Comparison of ENCODE assay signal across 13 mouse cellular contexts in genomic region chr8:91997023-91997891, GRCm38 (mm10).
DNase-seq lines count a peak whose midpoint lies in the region; ATAC-seq and TF ChIP-seq lines count a peak whose summit lies in the region.
"Had no signal": no experiment of that assay in that cellular context is flagged by ENCODE, and none has a peak within 500 bp of the region (broad histone marks: within the 10 kb centered on the region; RNA-seq: fewer than 3 reads in every experiment).

No protein-coding gene starts in this region.

- ATAC-seq in heart, embryonic 13.5 days (ENCODE audit: extremely low read depth, insufficient number of reproducible peaks, low FRiP score, low TSS enrichment): no peak
- ATAC-seq in forebrain, embryonic 11.5 days (replicated peaks; ENCODE audit: low FRiP score): peak; percentile 79
- ATAC-seq in hindbrain, embryonic 15.5 days (ENCODE audit: low FRiP score, low read depth): 0 out of 2 replicates have a peak, but pooled peaks have one; percentile 16
- peak; percentile 38 for ATAC-seq in neural tube, embryonic 12.5 days (ENCODE audit: low FRiP score, low read depth)
- ATAC-seq: liver, postnatal 0 days had no signal

- H3K9me3 ChIP-seq in heart, embryonic 13.5 days: 0 out of 2 replicates have a peak, but pooled peaks cover 4% of the 10 kb centered on the region
- peaks cover 3% of the 10 kb centered on the region; the same call in 1 of the 2 replicates for H3K9me3 ChIP-seq in forebrain, embryonic 11.5 days (ENCODE audit: control insufficient read depth, low read length)
- H3K9me3 ChIP-seq in hindbrain, embryonic 15.5 days: no peaks in the 10 kb centered on the region
- H3K9me3 ChIP-seq in neural tube, embryonic 12.5 days: no peaks in the 10 kb centered on the region

- no peaks in the 10 kb centered on the region for H3K36me3 ChIP-seq in heart, embryonic 13.5 days
- no peaks in the 10 kb centered on the region for H3K36me3 ChIP-seq in forebrain, embryonic 11.5 days (ENCODE audit: control insufficient read depth, insufficient read depth, low read length)
- H3K36me3 ChIP-seq in hindbrain, embryonic 15.5 days: no peaks in the 10 kb centered on the region
- no peaks in the 10 kb centered on the region for H3K36me3 ChIP-seq in neural tube, embryonic 12.5 days

- peaks cover 74% of the 10 kb centered on the region for H3K27me3 ChIP-seq in heart, embryonic 13.5 days (replicated peaks)
- H3K27me3 ChIP-seq in forebrain, embryonic 11.5 days (ENCODE audit: control insufficient read depth, insufficient read depth, low read length): peaks cover 78% of the 10 kb centered on the region
- H3K27me3 ChIP-seq in hindbrain, embryonic 15.5 days: no peaks in the 10 kb centered on the region
- no peaks in the 10 kb centered on the region for H3K27me3 ChIP-seq in neural tube, embryonic 12.5 days (replicated peaks)

- H3K4me2 ChIP-seq in heart, embryonic 13.5 days: no peak overlapping the region
- H3K4me2 ChIP-seq in forebrain, embryonic 11.5 days (ENCODE audit: low read depth, low read length, severe bottlenecking): peak overlapping the region; percentile 26; the same call in 1 of the 2 replicates
- no peak overlapping the region for H3K4me2 ChIP-seq in hindbrain, embryonic 15.5 days
- H3K4me2 ChIP-seq in neural tube, embryonic 12.5 days (replicated peaks): peak overlapping the region; percentile 37

- no peak for TF ChIP-seq CTCF in gastrocnemius, adult 2 months (IDR thresholded peaks at IDR 0.05)

- no peak overlapping the region for H3K27ac ChIP-seq in heart, embryonic 13.5 days (replicated peaks)
- H3K27ac ChIP-seq in forebrain, embryonic 11.5 days (ENCODE audit: low read depth, low read length): no peak overlapping the region
- no peak overlapping the region for H3K27ac ChIP-seq in hindbrain, embryonic 15.5 days (replicated peaks)
- 0 out of 2 replicates have a peak overlapping the region, but pooled peaks have one; percentile 10 for H3K27ac ChIP-seq in neural tube, embryonic 12.5 days
- H3K27ac ChIP-seq in gastrocnemius, adult 2 months: no peak overlapping the region
- H3K27ac ChIP-seq: left cerebral cortex, adult 2 months had no signal

- H3K4me1 ChIP-seq in heart, embryonic 13.5 days: peaks cover 24% of the 10 kb centered on the region
- H3K4me1 ChIP-seq in forebrain, embryonic 11.5 days (replicated peaks; ENCODE audit: control insufficient read depth, insufficient read depth, low read length): peaks cover 17% of the 10 kb centered on the region
- peaks cover 37% of the 10 kb centered on the region for H3K4me1 ChIP-seq in hindbrain, embryonic 15.5 days (replicated peaks)
- H3K4me1 ChIP-seq in neural tube, embryonic 12.5 days: peaks cover 52% of the 10 kb centered on the region

- peak overlapping the region; percentile 12; the same call in 1 of the 2 replicates for H3K9ac ChIP-seq in heart, embryonic 13.5 days
- H3K9ac ChIP-seq in forebrain, embryonic 11.5 days (ENCODE audit: low read length): no peak overlapping the region
- H3K9ac ChIP-seq in hindbrain, embryonic 15.5 days: no peak overlapping the region
- H3K9ac ChIP-seq in neural tube, embryonic 12.5 days: no peak overlapping the region
- H3K9ac ChIP-seq: liver, postnatal 0 days had no signal

- H3K4me3 ChIP-seq in heart, embryonic 13.5 days: no peak overlapping the region
- no peak overlapping the region for H3K4me3 ChIP-seq in forebrain, embryonic 11.5 days (ENCODE audit: low read depth, low read length)
- H3K4me3 ChIP-seq in hindbrain, embryonic 15.5 days: no peak overlapping the region
- H3K4me3 ChIP-seq in neural tube, embryonic 12.5 days: no peak overlapping the region
- no peak overlapping the region for H3K4me3 ChIP-seq in gastrocnemius, adult 2 months
- H3K4me3 ChIP-seq: left cerebral cortex, adult 2 months had no signal

- DNase-seq in heart, adult 18-20 months: no peak
- peak; percentile 81 for DNase-seq in forebrain, embryonic 11.5 days (ENCODE audit: low spot score)
- DNase-seq in thymus, postnatal 25 days: no peak
- DNase-seq in gastrocnemius, adult 2 months: no peak
- no peak for DNase-seq in left cerebral cortex, adult 9 months (ENCODE audit: low spot score in 2 of 2)
- DNase-seq: adrenal gland, postnatal 25 days; cerebellum, postnatal 25 days; liver, postnatal 0 days; lung, postnatal 4 days had no signal

- WGBS in heart, embryonic 13.5 days: 45% methylated on average over 26 of the region's 26 CpGs
- WGBS in forebrain, embryonic 11.5 days: 11% methylated on average over 26 of the region's 26 CpGs
- 20% methylated on average over 26 of the region's 26 CpGs for WGBS in hindbrain, embryonic 15.5 days
- 11% methylated on average over 26 of the region's 26 CpGs for WGBS in neural tube, embryonic 12.5 days

- intact Hi-C loops in gastrocnemius, adult 2 months (cut with DNase I): no loop called here

Comparison
In these comparisons a context has a peak if more than half of its experiments do, and no peak if none do; other contexts are left out.
1. H3K4me2 ChIP-seq: peak in forebrain, embryonic 11.5 days (single experiment) and neural tube, embryonic 12.5 days (single experiment); none in heart, embryonic 13.5 days (single experiment) and hindbrain, embryonic 15.5 days (single experiment).